Mouse (Mus musculus): ENCODE data around the gene Ttc21a. TPM values are rescaled to one million over a fixed set of nuclear protein-coding genes. Genes with fewer than 3 reads are reported as not detected.

Ttc21a gene
- total and polyA plus RNA-seq, 3 experiments: 0.01 TPM; not detected in 2

- Histone ChIP-seq H3K9ac (ENCODE audit: control insufficient read depth, low read depth, low read length, poor library complexity, severe bottlenecking) (peak overlapping the region; percentile 74), H3K9me3 (replicated peaks; ENCODE audit: insufficient read depth, low read length) (no peaks in the 10 kb centered on the region), H3K36me3 (ENCODE audit: control insufficient read depth in 1 of 2, insufficient read depth in 2 of 2, low read length in 2 of 2) (peaks cover 0 to 18% of the 10 kb centered on the region in 2 experiments; a peak in 2 of 4 replicates), H3K79me2 (ENCODE audit: control insufficient read depth, insufficient read depth, low read length, poor library complexity) (peaks cover 7% of the 10 kb centered on the region), H3K4me3 (ENCODE audit: control insufficient read depth in 1 of 2, insufficient read depth in 1 of 2, low read depth in 2 of 2, low read length in 2 of 2) (peak overlapping the region; percentile 80 to 81), H3K4me1 (ENCODE audit: control insufficient read depth in 1 of 2, insufficient read depth in 2 of 2, low read length in 2 of 2) (peaks cover 11 to 25% of the 10 kb centered on the region in 2 experiments), H3K27ac (ENCODE audit: control insufficient read depth, low read depth, low read length) (peak overlapping the region; percentile 87), H3K27me3 (ENCODE audit: control insufficient read depth in 1 of 2, insufficient read depth in 2 of 2, low read length in 2 of 2) (no peaks in the 10 kb centered on the region)
- TF ChIP-seq ZKSCAN1 (IDR thresholded peaks at IDR 0.05; ENCODE audit: low read depth, low read length) (no peak), ZC3H11A (IDR thresholded peaks at IDR 0.05; ENCODE audit: low read depth, low read length) (no peak), MEF2A (IDR thresholded peaks at IDR 0.05; ENCODE audit: extremely low read depth, insufficient replicate concordance, low read depth, low read length, poor library complexity, severe bottlenecking) (no peak), BHLHE40 (IDR thresholded peaks at IDR 0.05; ENCODE audit: borderline replicate concordance, low read depth, low read length) (no peak), ETS1 (IDR thresholded peaks at IDR 0.05; ENCODE audit: low read depth, low read length) (peak; percentile 72), HCFC1 (IDR thresholded peaks at IDR 0.05; ENCODE audit: low read depth, low read length) (no peak), GATA1 (IDR thresholded peaks at IDR 0.05; ENCODE audit: low read depth, low read length) (peak; percentile 55), CHD1 (IDR thresholded peaks at IDR 0.05; ENCODE audit: low read depth, low read length) (no peak), E2F4 (IDR thresholded peaks at IDR 0.05; ENCODE audit: borderline replicate concordance, low read depth, low read length) (no peak), SIN3A (IDR thresholded peaks at IDR 0.05; ENCODE audit: low read length) (no peak; the same call in none of the 2 replicates)
- DNase-seq (ENCODE audit: low read depth, low spot score): no peak
Observed at GRCm38 (mm10) chr9:119980770-119981182, 43.4 kb downstream of the Ttc21a start.

- Histone ChIP-seq H3K9ac (ENCODE audit: control insufficient read depth, low read depth, low read length, poor library complexity, severe bottlenecking) (peak overlapping the region; percentile 74), H3K79me2 (ENCODE audit: control insufficient read depth, insufficient read depth, low read length, poor library complexity) (peaks cover 7% of the 10 kb centered on the region), H3K4me1 (ENCODE audit: control insufficient read depth in 1 of 2, insufficient read depth in 2 of 2, low read length in 2 of 2) (peaks cover 8 to 25% of the 10 kb centered on the region in 2 experiments; a peak in 3 of 4 replicates), H3K9me3 (replicated peaks; ENCODE audit: insufficient read depth, low read length) (no peaks in the 10 kb centered on the region), H3K36me3 (ENCODE audit: control insufficient read depth in 1 of 2, insufficient read depth in 2 of 2, low read length in 2 of 2) (peaks cover 0 to 14% of the 10 kb centered on the region in 2 experiments; a peak in 2 of 4 replicates), H3K4me3 (ENCODE audit: control insufficient read depth in 1 of 2, insufficient read depth in 1 of 2, low read depth in 2 of 2, low read length in 2 of 2) (peak overlapping the region; percentile 80 to 81), H3K27ac (ENCODE audit: control insufficient read depth, low read depth, low read length) (peak overlapping the region; percentile 87), H3K27me3 (ENCODE audit: control insufficient read depth in 1 of 2, insufficient read depth in 2 of 2, low read length in 2 of 2) (no peaks in the 10 kb centered on the region)
- peak; percentile 80 for DNase-seq (ENCODE audit: low read depth, low spot score)
- TF ChIP-seq POLR2A (IDR thresholded peaks at IDR 0.05; ENCODE audit: control insufficient read depth in 1 of 2, insufficient read depth in 1 of 2, low read depth in 1 of 2, low read length in 2 of 2, poor library complexity in 1 of 2): peak in 1 of 2 experiments; percentile 58; a peak in 1 of 4 replicates
- TF ChIP-seq ZKSCAN1 (IDR thresholded peaks at IDR 0.05; ENCODE audit: low read depth, low read length): no peak
- peak; percentile 47 for TF ChIP-seq ETS1 (IDR thresholded peaks at IDR 0.05; ENCODE audit: low read depth, low read length)
- TF ChIP-seq MXI1 (IDR thresholded peaks at IDR 0.05; ENCODE audit: low read depth, low read length): peak; percentile 10; the same call in 1 of the 2 replicates
- peak; percentile 39; the same call in 1 of the 2 replicates for TF ChIP-seq BHLHE40 (IDR thresholded peaks at IDR 0.05; ENCODE audit: borderline replicate concordance, low read depth, low read length)
- TF ChIP-seq ELF1 (IDR thresholded peaks at IDR 0.05; ENCODE audit: low read depth, low read length): peak; percentile 83
- TF ChIP-seq CHD2 (IDR thresholded peaks at IDR 0.05; ENCODE audit: low read length): peak; percentile 91
- peak; percentile 49; the same call in 1 of the 2 replicates for TF ChIP-seq NELFE (IDR thresholded peaks at IDR 0.05; ENCODE audit: low read depth, low read length)
- TF ChIP-seq SMC3 (IDR thresholded peaks at IDR 0.05; ENCODE audit: low read depth, low read length): no peak
- no peak for TF ChIP-seq MAZ (IDR thresholded peaks at IDR 0.05; ENCODE audit: low read depth, low read length)
- peak; percentile 7; the same call in 1 of the 2 replicates for TF ChIP-seq SIN3A (IDR thresholded peaks at IDR 0.05; ENCODE audit: low read length)
- TF ChIP-seq TCF12 (IDR thresholded peaks at IDR 0.05; ENCODE audit: low read depth, low read length): no peak
Observed at GRCm38 (mm10) chr9:119981183-119982179, 44.1 kb downstream of the Ttc21a start.
